Mouse (Mus musculus): ENCODE results near the gene Acbd4. TPM values are rescaled to one million over a fixed set of nuclear protein-coding genes. Genes with fewer than 3 reads are reported as not detected.

Acbd4 gene
- 33.8 TPM for total RNA-seq (2023)

GRCm38 (mm10) chr11:103101481-103101865 is at the start of gene Acbd4, which contains the start of gene Plcd3:
Acbd4 (plus strand) TSS chr11:103101682.
Plcd3 (minus strand) TSS chr11:103101658.

DNA sequence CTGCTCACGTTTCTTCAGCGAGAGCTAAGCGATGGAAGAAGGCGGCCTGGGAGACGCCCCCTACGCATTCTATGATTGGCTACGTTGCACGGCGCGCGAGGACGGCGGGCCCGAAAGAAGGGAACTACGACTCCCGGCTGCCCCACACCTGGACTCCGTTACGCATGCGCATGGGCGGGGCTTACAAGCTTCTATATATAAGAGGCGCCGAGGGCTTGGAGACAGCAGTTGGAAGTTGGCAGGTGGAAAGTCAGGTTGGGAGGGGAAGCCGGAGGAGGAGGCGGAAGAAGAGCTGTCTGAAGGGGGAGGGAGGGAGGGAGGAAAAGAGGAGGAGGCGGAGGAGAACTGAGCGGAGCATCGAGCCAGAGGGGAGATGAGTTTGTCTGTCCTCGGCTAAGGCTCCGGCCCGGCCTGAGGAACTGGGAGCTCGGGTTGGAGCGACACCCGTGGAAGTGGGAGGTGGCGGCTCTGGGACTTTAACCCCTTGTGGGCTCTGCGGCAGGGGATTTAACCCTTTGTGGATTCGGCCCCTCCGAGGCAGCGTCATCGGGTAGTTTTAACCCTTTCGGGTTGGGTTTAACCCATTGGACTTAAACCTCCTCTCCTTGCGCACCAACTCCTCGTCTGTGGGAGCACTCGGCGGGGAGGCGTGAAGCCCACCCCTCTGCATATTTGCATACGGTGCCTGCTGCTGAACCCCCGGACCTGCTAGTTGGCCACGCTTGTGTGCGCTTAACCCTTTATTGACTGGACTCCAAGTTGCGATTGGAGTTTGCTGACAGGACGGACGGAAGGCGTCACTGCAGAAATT is 14.7 kb downstream of the Acbd4 start, which contains the start of gene Hexim1:
TSS of gene Hexim1 (plus strand) at position 224 of the 811 bp plus-strand sequence.

DNA sequence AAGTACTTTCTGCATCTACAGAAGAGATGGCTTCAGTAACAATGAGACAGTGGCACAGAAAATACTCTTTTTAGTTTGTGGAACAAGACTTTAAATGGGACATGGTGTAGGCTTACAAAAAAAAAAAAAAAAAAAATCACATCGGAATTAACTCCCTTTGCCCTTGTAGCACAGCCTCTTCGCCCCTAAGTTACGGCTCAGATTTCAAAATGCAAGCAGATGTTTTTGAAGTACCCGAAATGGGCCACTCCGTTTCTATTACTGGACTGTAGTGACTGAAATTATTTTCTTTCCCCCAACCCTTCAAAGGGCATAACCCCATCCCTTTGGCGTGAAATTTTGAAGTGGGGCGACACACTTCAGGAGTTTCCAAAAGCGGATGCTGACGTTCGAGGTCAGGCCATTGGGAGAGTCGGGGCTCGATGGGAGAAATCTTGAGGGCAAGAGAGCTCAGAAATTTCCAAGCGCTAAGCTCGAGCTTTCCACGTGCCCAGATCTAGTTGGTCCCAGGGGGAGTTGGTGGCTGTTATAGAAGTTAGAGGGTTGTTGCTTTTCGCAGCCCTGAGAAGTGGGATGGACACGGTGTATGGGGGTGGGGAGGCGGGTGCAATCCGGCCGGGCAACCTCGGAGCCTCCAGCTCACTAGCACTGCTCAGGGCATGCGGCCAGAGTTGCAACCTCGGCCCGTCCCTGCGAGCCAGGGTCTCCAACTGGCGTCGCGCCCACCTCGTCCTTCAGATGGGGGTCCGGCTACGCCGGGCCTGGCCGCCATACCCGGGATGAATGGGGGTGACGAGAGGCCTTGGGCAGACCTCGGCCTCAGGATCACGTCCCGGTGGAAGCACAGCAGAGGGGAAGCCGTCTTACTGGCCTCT is 30.5 kb downstream of the Acbd4 start, which contains the start of gene Hexim2:
TSS of gene Hexim2 (plus strand) at position 729 of the 875 bp plus-strand sequence.

Other genes with a start within 250 kb of the Acbd4 start
- 128 TPM for gene Eftud2, start 220.7 kb upstream of the Acbd4 start, total RNA-seq (2023)
- gene Ccdc103, start 220.5 kb upstream of the Acbd4 start, total RNA-seq (2023) = not detected
- not detected for gene Fam187a, start 216.5 kb upstream of the Acbd4 start, total RNA-seq (2023)
- not detected for gene Gfap, start 200.8 kb upstream of the Acbd4 start, total RNA-seq (2023)
- gene Kif18b, start 176.6 kb upstream of the Acbd4 start, total RNA-seq (2023) = 0.38 TPM
- gene C1ql1, start 155.0 kb upstream of the Acbd4 start, total RNA-seq (2023) = not detected
- gene Nmt1, start 73.5 kb upstream of the Acbd4 start, total RNA-seq (2023) = 68.1 TPM
- 17.7 TPM for gene Dcakd, start 73.3 kb upstream of the Acbd4 start, total RNA-seq (2023)
- gene Plcd3, start within 50 bp of the Acbd4 start, total RNA-seq (2023) = not detected
- gene Hexim1, start 14.5 kb downstream of the Acbd4 start, total RNA-seq (2023) = 130 TPM
- gene Hexim2, start 30.7 kb downstream of the Acbd4 start, total RNA-seq (2023) = 2.7 TPM
- gene Fmnl1, start 69.4 kb downstream of the Acbd4 start, total RNA-seq (2023) = 440 TPM
- not detected for gene 1700023F06Rik, start 106.9 kb downstream of the Acbd4 start, total RNA-seq (2023)
- not detected for gene Spata32, start 116.8 kb downstream of the Acbd4 start, total RNA-seq (2023)
- 68.2 TPM for gene Map3k14, start 165.8 kb downstream of the Acbd4 start, total RNA-seq (2023)